Mouse (Mus musculus) intestine, embryonic 16.5 days (tissue): ENCODE measurements around the gene Tmed9. TPM values are rescaled to one million over a fixed set of nuclear protein-coding genes. Genes with fewer than 3 reads are reported as not detected.
A peak's percentile ranks its signal among the peaks of the same experiment; 100 is the strongest.
"Not testable (repeated sequence)": the region's sequence is repeated elsewhere in the genome, so short reads cannot be mapped to it uniquely, and the experiment has no call there.

Experiments
- ATAC-seq: fragments of 200-750 bp; cut with Nextera tagmentation; 2 replicates; pipeline ENCODE4 v1.8.0; 2017; ENCODE audit warnings: moderate TSS enrichment, moderate library complexity
- H3K27ac ChIP-seq: fragments of 300-500 bp; sonication (generic); 2 replicates; pipeline ENCODE4 v1.5.1; 2014; ENCODE audit warnings: mild to moderate bottlenecking, low read length
- H3K27me3 ChIP-seq: fragments of 300-500 bp; sonication (generic); replicated peaks from 2 replicates; pipeline ENCODE4 v1.6.1; 2014; ENCODE audit warnings: low read length, control low read depth, mixed read lengths; ENCODE audit not compliant: control insufficient read depth, insufficient read depth
- H3K36me3 ChIP-seq: fragments of 300-500 bp; sonication (generic); 2 replicates; pipeline ENCODE4 v1.6.1; 2014; ENCODE audit warnings: low read length, control low read depth; ENCODE audit not compliant: control insufficient read depth, insufficient read depth
- H3K4me1 ChIP-seq: fragments of 300-500 bp; sonication (generic); 2 replicates; pipeline ENCODE4 v1.6.1; 2014; ENCODE audit warnings: low read length, control low read depth, mixed read lengths; ENCODE audit not compliant: control insufficient read depth, insufficient read depth
- H3K4me2 ChIP-seq: fragments of 300-500 bp; sonication (generic); 2 replicates; pipeline ENCODE4 v1.6.1; 2014; ENCODE audit warnings: low read depth, low read length, control low read depth
- H3K4me3 ChIP-seq: fragments of 300-500 bp; sonication (generic); 2 replicates; pipeline ENCODE4 v1.5.1; 2014; ENCODE audit warnings: mild to moderate bottlenecking, low read length
- H3K9ac ChIP-seq: fragments of 300-500 bp; sonication (generic); 2 replicates; pipeline ENCODE4 v1.6.1; 2014; ENCODE audit warnings: low read depth, low read length
- H3K9me3 ChIP-seq: fragments of 300-500 bp; sonication (generic); 2 replicates; pipeline ENCODE4 v1.6.1; 2016; ENCODE audit warnings: low read length, control low read depth; ENCODE audit not compliant: control insufficient read depth
- WGBS: fragments of 180-500 bp; shearing (Covaris S2); extraction: QIAGEN DNeasy Blood & Tissue Kit; methylation state at CpG from one replicate; pipeline ENCODE4 v1.1.7; 2014; 5-methylcytosine and 5-hydroxymethylcytosine counted together
- polyA plus RNA-seq: library from polyadenylated mRNA; unstranded; fragments of >200 nt; fragmentation: Nextera tagmentation; extraction: Ambion mirVana; gene quantifications from 2 replicates; pipeline ENCODE4 v1.2.1, GENCODE M21; 2015

Gene Tmed9
- polyA plus RNA-seq, 1 experiment from 2014 or later = 131 TPM

DNA sequence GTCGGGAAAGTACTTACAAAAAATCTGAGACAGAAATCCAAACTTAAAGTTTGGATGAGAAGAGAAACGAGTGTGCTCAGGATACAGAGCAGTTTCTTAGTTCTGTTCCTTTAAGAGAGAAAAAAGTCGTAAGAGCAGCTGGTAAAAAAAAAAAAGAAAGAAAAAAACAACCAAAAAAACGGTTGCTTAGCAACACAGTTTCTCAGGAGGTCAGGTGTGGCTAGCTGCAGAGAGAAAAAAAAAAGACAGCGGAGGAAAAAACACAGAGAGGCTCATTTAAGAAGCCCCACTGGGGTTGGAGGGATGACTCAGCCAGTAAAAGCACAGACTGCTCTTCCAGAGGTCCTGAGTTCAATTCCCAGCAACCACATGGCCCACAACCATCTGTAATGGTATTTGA, 789 bp downstream of the Tmed9 start:
- WGBS = 75% methylated on average over 5 of the region's 5 CpGs
- Histone ChIP-seq H3K9me3 (0 out of 2 replicates have a peak, but pooled peaks cover 5% of the 10 kb centered on the region), H3K4me1 (peaks cover 7% of the 10 kb centered on the region), H3K27ac (no peak overlapping the region), H3K36me3 (no peaks in the 10 kb centered on the region), H3K4me2 (no peak overlapping the region), H3K9ac (no peak overlapping the region), H3K27me3 (no peaks in the 10 kb centered on the region), H3K4me3 (no peak overlapping the region)
- ATAC-seq = no peak

DNA sequence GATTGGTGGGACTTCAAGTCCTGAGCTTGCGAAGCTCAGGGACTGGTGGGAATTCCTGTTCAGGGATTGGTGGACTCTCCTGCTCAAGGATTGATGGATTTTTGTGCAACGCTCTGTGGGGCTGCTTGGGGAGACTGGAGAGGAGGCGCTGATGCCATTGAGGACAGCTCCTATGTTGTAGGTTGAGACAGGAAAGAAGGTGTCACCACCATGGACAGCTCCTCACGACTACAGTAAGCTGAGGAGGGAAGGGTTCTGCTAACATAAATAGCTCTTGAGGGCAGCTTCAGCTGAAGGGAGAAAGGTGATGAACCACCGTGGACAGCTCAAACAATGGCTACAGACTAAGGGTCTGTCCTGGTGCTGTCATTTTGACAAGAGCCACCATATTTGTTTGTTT, 2.4 kb downstream of the Tmed9 start:
- WGBS = 60% methylated on average over 5 of the region's 5 CpGs
- no peak overlapping the region for H3K27ac ChIP-seq
- H3K9ac ChIP-seq = no peak overlapping the region
- H3K36me3 ChIP-seq = no peaks in the 10 kb centered on the region
- ATAC-seq = no peak
- no peak overlapping the region for H3K4me2 ChIP-seq
- 0 out of 2 replicates have a peak, but pooled peaks cover 5% of the 10 kb centered on the region for H3K9me3 ChIP-seq
- no peaks in the 10 kb centered on the region for H3K27me3 ChIP-seq
- no peak overlapping the region for H3K4me3 ChIP-seq
- H3K4me1 ChIP-seq = no peaks in the 10 kb centered on the region

DNA sequence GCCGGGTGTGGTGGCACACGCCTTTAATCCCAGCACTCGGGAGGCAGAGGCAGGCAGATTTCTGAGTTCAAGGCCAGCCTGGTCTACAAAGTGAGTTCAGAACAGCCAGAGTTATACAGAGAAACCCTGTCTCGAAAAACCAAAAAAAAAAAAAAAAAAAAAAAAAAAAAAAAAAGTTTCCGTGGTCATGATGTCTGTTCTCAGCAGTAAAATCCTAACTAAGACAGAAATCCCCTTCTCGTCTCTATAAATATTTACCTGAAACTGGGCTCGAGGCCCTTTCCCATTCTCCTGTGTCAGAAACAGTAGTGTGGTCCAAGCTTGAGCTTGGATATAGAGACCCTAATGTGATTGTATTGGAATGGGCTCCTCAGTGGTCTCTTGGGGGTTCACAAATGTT, 3.3 kb downstream of the Tmed9 start:
- not testable (repeated sequence) for H3K4me3 ChIP-seq, ATAC-seq
- 80% methylated on average over 7 of the region's 7 CpGs for WGBS

DNA sequence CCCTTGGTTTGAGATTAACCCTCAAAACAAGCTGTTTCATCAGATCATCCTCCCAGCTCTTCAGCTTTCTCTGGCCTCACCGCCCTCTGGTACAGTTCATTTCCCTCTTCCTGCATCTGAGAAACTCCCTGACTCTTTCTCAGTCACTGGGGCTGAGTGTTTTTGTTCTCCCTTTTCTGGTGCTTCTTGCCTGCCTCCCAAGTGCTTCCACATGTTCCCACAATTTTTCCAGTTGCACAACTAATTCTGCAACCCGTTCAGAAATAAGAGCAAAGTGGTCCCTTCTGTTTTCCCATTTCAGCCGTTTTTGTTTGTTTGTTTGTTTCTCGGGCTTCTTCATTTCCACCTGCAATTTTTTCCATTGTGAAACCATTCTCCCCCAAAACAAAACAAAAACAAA, 4.6 kb downstream of the Tmed9 start:
- Histone ChIP-seq H3K27me3 (no peaks in the 10 kb centered on the region), H3K9ac (no peak overlapping the region), H3K36me3 (no peaks in the 10 kb centered on the region), H3K4me2 (no peak overlapping the region), H3K9me3 (0 out of 2 replicates have a peak, but pooled peaks cover 5% of the 10 kb centered on the region), H3K4me3 (no peak overlapping the region), H3K27ac (no peak overlapping the region), H3K4me1 (no peaks in the 10 kb centered on the region)
- 84% methylated on average over 4 of the region's 4 CpGs for WGBS
- no peak for ATAC-seq

More for the DNA sequence above, 3.3 kb downstream of the Tmed9 start:
- H3K27ac ChIP-seq, H3K9me3 ChIP-seq, H3K4me2 ChIP-seq, H3K9ac ChIP-seq, H3K27me3 ChIP-seq, H3K36me3 ChIP-seq, H3K4me1 ChIP-seq: not testable (repeated sequence)

DNA sequence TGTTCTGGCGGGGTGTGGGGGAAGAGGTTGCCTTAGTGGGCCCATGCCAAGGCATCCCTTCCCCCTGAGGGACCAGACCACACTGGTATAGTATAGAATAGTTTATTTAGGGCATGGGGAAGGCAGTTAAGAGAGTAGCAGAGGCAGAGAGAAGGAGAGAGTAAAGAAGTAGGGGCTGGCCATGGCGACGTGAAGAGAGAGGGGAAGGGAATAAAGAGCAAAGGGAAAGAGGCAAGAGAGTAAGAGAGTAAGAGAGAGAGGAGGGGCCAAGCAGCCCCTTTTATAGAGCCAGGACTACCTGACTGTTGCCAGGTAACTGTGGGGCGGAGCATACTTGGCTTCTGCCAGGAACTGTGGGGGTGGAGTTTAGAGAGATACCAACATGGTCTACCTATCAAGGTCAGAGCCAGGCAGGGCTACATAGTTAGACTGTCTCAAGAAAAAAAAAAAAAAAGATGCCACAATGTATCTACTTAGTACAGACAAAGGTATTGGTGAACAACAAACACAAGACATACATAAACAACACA, 18.5 kb downstream of the Tmed9 start:
- H3K9me3 ChIP-seq = no peaks in the 10 kb centered on the region
- 0 out of 2 replicates have a peak, but pooled peaks have one; percentile 21 for ATAC-seq
- H3K4me1 ChIP-seq = peaks cover 10% of the 10 kb centered on the region
- H3K9ac ChIP-seq = no peak overlapping the region
- H3K36me3 ChIP-seq = peaks cover 11% of the 10 kb centered on the region
- H3K27ac ChIP-seq = no peak overlapping the region
- H3K4me3 ChIP-seq = no peak overlapping the region
- H3K4me2 ChIP-seq = no peak overlapping the region
- H3K27me3 ChIP-seq = no peaks in the 10 kb centered on the region
- WGBS = 63% methylated on average over 4 of the region's 4 CpGs

DNA sequence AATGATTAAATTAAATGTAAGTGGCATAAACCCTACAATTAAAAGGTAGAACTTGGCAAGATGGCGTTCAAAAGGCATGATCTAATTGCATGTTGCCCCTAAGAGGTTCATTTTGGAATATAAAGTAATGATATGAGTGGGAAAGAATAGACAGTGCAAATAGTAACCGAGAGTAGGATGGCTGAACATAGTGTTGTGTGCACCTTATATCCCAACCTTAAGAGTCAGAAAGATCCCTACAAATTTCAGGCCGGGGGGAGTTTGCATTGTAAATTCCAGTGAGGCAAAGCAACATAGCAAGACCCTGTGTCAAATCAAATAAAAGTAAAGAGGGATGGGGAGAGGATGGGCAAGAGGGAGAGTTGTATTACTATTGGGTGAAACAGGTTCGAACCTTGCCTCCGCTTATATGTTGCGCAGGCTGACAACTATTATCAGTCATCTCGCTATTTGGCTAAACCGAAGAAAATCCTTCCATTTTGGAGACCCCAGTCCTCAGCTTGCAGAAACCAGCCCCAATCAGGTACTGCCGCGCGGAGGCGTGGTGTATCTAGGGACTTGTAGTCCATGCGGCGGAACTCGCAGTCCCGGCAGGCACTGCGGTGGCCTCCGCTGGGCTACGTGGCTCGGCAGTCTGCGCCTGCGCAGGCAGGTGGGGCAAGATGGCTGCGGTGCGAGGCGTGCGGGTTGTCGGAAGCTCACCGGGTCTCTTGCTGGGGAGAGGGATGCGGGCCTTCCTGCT, 19.2 kb downstream of the Tmed9 start:
- WGBS = 5% methylated on average over 29 of the region's 29 CpGs
- Histone ChIP-seq H3K4me3 (peak overlapping the region; percentile 86), H3K4me2 (peak overlapping the region; percentile 67), H3K27me3 (no peaks in the 10 kb centered on the region), H3K4me1 (peaks cover 10% of the 10 kb centered on the region), H3K27ac (peak overlapping the region; percentile 54), H3K36me3 (peaks cover 11% of the 10 kb centered on the region), H3K9me3 (no peaks in the 10 kb centered on the region), H3K9ac (peak overlapping the region; percentile 93)
- peak; percentile 98 for ATAC-seq

DNA sequence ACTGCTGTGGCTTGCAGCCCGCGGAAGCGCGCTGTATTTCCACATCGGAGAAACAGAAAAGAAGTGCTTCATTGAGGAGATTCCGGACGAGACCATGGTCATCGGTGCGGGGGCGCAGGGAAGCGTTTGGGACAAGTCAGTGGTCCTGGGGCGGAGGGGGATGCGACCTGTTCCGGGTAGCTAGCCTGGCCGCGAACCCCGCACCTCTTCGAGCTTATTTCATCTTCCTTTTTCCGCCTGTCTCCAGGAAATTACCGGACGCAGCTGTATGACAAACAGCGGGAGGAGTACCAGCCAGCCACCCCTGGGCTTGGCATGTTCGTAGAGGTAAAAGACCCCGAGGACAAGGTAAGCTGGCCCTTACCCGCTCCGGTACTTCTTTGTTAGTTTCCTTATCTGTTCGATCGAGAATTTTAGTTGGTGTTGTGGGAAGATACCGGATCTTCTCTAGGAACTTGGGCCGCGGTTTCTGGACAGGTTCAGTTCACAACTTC, 19.8 kb downstream of the Tmed9 start:
- under 1% methylated on average over 30 of the region's 31 CpGs for WGBS
- peak; percentile 62 for ATAC-seq
- no peaks in the 10 kb centered on the region for H3K9me3 ChIP-seq

DNA sequence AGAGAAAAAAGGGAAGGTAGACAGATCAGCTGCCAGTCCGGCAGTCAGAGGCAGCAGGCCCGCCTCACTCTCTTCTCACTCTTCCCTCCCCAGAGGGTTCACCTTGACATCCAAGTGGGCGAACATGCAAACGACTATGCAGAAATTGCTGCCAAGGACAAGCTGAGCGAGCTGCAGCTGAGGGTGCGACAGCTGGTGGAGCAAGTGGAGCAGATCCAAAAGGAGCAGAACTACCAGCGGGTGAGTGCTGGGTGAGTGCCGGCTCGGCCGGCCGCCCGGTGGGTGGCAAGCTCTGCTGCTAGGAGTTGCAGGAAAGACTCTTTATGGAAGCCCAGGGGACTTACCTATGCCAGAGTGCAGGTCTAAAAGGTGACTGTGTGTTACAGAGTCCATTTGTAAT, 21.8 kb downstream of the Tmed9 start:
- no peak overlapping the region for H3K4me3 ChIP-seq
- H3K4me2 ChIP-seq = no peak overlapping the region
- H3K36me3 ChIP-seq = peaks cover 14% of the 10 kb centered on the region
- peaks cover 10% of the 10 kb centered on the region for H3K4me1 ChIP-seq
- no peak for ATAC-seq
- H3K27me3 ChIP-seq = no peaks in the 10 kb centered on the region
- no peak overlapping the region for H3K9ac ChIP-seq
- WGBS = 84% methylated on average over 12 of the region's 12 CpGs
- H3K9me3 ChIP-seq = no peaks in the 10 kb centered on the region
- no peak overlapping the region for H3K27ac ChIP-seq

More for the DNA sequence above, 19.8 kb downstream of the Tmed9 start:
- peaks cover 14% of the 10 kb centered on the region for H3K36me3 ChIP-seq
- peak overlapping the region; percentile 93 for H3K9ac ChIP-seq
- peak overlapping the region; percentile 86 for H3K4me3 ChIP-seq
- peak overlapping the region; percentile 54 for H3K27ac ChIP-seq
- H3K27me3 ChIP-seq = no peaks in the 10 kb centered on the region
- peak overlapping the region; percentile 67 for H3K4me2 ChIP-seq
- peaks cover 10% of the 10 kb centered on the region for H3K4me1 ChIP-seq

DNA sequence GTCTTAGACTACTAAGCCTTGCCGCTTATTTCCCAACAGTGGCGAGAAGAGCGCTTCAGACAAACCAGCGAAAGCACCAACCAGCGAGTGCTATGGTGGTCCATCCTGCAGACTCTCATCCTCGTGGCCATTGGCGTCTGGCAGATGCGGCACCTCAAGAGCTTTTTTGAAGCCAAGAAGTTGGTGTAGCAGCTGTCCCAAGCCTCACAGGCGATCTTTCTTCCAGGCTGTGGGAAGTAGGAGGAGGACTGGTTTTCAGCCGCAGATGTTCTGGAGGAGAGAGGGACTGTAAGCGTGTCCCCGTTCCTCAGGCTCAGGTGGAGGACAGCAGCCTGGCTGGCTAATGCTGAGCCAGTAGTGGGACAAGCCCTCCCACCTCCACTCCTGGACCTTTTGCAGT, 23.3 kb downstream of the Tmed9 start:
- Histone ChIP-seq H3K27ac (no peak overlapping the region), H3K9ac (no peak overlapping the region), H3K4me2 (no peak overlapping the region), H3K36me3 (peaks cover 14% of the 10 kb centered on the region), H3K4me1 (peaks cover 15% of the 10 kb centered on the region), H3K9me3 (no peaks in the 10 kb centered on the region), H3K4me3 (no peak overlapping the region), H3K27me3 (no peaks in the 10 kb centered on the region)
- 93% methylated on average over 12 of the region's 12 CpGs for WGBS
- ATAC-seq = no peak
